Mouse (Mus musculus) embryonic stem cell, embryonic (primary cell): ENCODE measurements around the gene Tmprss13.

ENCODE experiments used
- CTCF ChIA-PET, 4 experiments: fragments of 300-600 bp in 2 of 4; fragments of 350-600 bp in 2 of 4; sonication (Branson Sonifier 250); formaldehyde crosslinking; loops; one replicate each; lab custom pipeline; 2022; ENCODE audit warnings: inconsistent platforms in 2 of 4; lab: Charles Lee
- POLR2A ChIA-PET, 4 experiments: fragments of 300-600 bp in 2 of 4; fragments of 350-600 bp in 2 of 4; sonication (Branson Sonifier 250); formaldehyde crosslinking; loops; one replicate each; lab custom pipeline; 2022; ENCODE audit warnings: antibody characterized with exemption in 4 of 4, inconsistent platforms in 1 of 4; lab: Charles Lee

Tmprss13 gene

DNA sequence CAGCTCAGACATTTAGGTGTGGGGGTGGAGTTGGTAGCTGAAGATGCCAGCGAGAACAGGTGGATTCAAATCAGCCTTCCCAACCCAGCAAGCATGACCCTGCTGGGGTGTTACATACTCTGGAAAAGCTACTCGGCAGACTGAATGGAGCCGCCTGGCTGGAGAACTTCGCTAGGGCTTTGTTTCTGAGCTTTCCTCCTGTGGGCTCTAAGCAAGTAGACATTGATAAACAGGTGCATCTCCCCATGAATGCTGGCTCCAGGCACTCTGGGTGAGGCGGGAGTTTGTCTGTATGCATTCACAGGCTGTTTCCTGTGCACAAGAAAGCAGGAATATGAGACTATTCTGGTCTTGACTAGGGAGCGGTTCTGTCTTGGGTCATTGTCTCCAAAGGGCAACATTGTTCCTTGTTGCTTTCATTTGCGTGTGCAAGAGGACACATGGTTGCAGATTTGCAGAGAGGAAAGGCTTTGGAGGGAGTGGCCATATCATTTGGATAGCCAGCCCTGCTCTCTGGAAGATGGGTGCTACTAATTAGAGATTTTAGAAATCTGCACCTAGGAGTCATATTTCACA lies 44.8 kb downstream of the Tmprss13 start:
- ChIA-PET CTCF (interaction anchor here in 3 of 4 experiments (0.5 to 1.2 kb wide), 4 partner anchors 14 to 49 kb away, joined by 3 to 6 read pairs (median 4); no protein-coding TSS in a partner anchor), POLR2A (interaction anchor here in 3 of 4 experiments (0.7 to 50.2 kb wide), 12 partner anchors 11 to 759 kb away, joined by 3 to 2905 read pairs (median 12); partner anchors contain the start of genes Ddx6 (in 1 of the 3), Fxyd2 (in 1 of the 3) and Fxyd6 (in 1 of the 3))

DNA sequence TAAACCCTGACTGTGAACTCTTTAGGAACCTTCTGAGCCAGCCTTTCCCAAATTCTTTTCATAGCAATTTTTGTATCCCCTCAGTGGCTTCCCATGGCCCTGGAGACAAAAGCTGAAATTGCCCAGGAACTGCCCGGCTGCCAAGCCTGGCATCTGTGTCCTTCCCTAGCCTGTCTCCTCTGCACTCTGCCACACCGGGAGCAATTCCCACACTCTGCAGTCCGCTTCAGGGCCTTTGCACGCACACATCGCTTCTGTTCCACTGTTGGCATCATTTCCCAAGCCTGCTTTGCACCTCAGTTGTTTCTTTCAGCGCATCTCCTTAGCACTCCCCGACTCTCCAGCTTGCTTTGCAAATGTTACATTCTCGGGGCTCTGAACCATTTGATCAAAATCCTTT lies 48.8 kb downstream of the Tmprss13 start:
- CTCF ChIA-PET: interaction anchor here in 1 of 4 experiments (1.0 kb wide), 1 partner anchor 16 kb away, joined by 3 read pairs; no protein-coding TSS in a partner anchor
- POLR2A ChIA-PET: interaction anchor here in 3 of 4 experiments (0.7 to 50.2 kb wide), 17 partner anchors 9 to 137 kb away, joined by 3 to 2905 read pairs (median 5); partner anchors contain the start of genes Fxyd2 (in 1 of the 3) and Fxyd6 (in 1 of the 3)

DNA sequence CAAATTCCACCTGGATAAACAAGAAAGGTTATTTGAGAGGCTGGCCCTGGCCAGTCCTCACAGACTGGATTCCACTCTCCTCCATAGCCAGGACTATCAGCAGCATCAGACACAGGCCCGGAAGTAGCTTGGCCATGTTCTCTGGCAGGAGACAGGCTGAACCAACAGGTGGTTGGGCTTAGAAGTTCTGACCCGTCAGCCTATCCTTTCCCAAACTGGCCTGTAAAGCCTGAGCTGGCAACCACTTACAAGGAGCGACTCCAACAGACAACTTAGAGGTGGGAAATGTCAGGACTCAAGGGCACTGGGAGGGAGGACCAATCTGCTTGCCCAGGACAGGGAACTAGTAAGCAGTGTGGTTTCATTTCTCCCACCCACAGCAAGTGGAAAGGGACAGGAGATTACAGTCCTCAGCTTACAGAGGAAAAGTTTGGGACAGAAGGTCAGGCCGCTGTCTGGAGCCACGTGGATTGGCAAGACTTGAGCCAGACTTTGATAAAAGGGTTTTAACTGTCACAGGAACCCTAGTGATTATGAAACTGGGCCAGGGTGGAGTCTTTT lies 49.5 kb downstream of the Tmprss13 start:
- POLR2A ChIA-PET: interaction anchor here in 3 of 4 experiments (0.6 to 50.2 kb wide), 13 partner anchors 9 to 37 kb away, joined by 3 to 2905 read pairs (median 9); partner anchors contain the start of genes Fxyd2 (in 1 of the 3) and Fxyd6 (in 1 of the 3)
- CTCF ChIA-PET: interaction anchor here in 1 of 4 experiments (1.0 to 1.6 kb wide), 2 partner anchors 16 to 20 kb away, joined by 3 to 9 read pairs; no protein-coding TSS in a partner anchor

DNA sequence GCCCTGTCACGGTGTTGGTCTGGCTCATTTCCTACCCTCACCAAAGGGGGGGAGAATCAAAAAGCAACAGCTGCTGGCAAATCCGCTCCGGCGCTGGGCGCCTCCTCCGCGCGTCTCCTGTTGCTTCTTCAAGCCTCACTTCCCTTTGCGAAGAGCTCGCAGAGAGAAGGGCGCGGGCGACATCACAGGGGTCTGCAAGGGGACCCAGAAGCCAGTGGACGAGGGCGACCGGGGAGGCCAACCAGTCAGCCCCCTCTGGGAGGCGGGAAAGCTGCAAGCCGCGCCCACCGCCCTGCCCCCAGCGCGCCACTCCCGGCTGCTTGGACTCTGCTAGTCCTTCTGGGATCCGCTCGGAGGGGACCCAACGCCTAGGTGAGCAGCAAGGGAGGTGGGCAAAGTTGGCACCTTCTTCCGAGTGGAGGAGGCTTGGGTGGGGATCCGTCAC lies 51.2 kb downstream of the Tmprss13 start, which contains the start of gene Fxyd6:
Fxyd6 (plus strand) TSS at position 69 of the 445 bp plus-strand sequence.
- CTCF ChIA-PET: interaction anchor here (0.6 to 2.0 kb wide), 15 partner anchors 8 to 490 kb away, joined by 3 to 9 read pairs (median 5); no protein-coding TSS in a partner anchor

DNA sequence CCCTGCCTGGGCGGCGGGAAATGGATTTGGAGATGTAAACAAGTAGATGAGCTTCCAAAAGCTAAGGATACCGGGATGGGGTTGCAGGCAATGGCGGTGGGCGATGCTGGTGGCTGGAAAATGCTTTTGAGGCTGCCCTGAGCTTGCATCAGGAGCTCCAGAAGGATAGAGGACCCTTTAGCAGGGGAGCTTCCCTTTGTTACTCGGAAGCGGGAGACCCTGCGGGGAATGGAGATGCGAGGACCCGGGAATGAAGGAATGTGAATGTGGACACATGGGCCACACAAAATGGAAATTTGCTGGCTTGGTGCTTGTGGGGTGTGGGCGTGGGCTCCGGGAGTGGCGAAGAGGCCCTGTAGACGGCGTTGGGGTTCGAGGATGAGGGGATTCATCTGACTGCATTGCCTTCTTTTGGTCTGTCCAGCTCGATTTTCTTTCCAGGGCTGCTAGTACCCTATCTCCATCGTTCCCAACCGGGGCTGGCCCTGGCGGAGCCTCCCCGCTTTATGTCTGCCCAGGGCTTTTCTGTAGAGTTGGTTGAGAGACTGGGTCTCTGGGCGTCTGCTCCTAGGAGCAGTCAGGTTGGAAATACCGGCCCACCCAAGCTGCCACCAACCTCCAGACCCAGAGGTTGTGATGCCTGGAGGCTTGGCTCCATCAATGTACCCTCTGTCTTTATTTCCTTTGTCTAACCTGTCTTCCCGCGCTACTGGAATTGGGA lies 51.9 kb downstream of the Tmprss13 start:
- ChIA-PET CTCF (interaction anchor here (0.6 to 2.0 kb wide), 13 partner anchors 8 to 490 kb away, joined by 3 to 8 read pairs (median 5); no protein-coding TSS in a partner anchor), POLR2A (interaction anchor here (0.6 to 50.2 kb wide), 28 partner anchors 6 to 71 kb away, joined by 3 to 2905 read pairs (median 6); partner anchors contain the start of genes Fxyd2 (in 1 of the 4) and Fxyd6 (in 1 of the 4))

More for the DNA sequence above, 51.2 kb downstream of the Tmprss13 start, which contains the start of gene Fxyd6:
- POLR2A ChIA-PET: interaction anchor here (0.5 to 50.2 kb wide), 32 partner anchors 7 to 891 kb away, joined by 3 to 2905 read pairs (median 5); partner anchors contain the start of genes Fxyd2 (in 1 of the 4), Fxyd6 (in 1 of the 4) and Mpzl3 (in 1 of the 4)

DNA sequence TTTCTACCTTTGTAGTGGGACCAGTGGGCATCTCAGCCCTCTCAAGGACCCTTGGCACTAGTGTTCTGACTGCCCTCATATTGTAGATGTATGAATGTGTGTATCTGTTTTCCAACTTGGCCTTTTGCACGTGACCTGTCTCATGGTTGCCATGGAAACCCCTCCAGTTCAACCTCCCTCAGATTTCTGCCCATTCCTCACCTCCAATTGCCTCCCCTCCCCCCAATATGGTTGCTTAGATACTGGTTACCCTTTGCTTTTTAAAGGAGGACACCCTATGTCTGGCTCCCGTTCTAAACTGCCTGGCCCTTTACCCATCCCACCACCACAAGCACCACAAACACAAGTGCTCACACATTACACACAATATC lies 52.4 kb downstream of the Tmprss13 start:
- ChIA-PET CTCF (interaction anchor here in 1 of 4 experiments (1.2 to 2.0 kb wide), 2 partner anchors 41 to 43 kb away, joined by 3 to 8 read pairs; no protein-coding TSS in a partner anchor), POLR2A (interaction anchor here in 3 of 4 experiments (1.2 to 50.2 kb wide), 9 partner anchors 6 to 49 kb away, joined by 4 to 2905 read pairs (median 119); partner anchors contain the start of genes Fxyd2 (in 1 of the 3) and Fxyd6 (in 1 of the 3))

DNA sequence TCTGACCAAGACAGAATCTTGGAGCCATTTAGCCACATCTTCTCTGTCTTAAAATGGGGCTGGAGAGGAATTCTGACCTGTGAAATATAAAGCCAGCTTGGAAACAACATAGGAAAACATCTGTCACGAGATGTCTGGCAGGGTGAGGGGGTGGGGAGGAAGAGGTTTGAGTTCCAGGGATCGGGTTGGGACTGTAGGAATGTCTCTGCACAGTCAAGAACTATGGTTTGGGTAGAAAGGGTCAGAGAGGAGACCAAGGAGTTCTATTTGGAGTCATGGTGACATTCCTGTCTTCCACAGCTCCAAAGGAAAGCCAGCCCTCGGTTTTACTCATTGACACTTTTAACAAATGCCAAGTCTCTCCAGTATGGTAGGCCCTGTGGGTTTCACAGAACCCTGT lies 55.0 kb downstream of the Tmprss13 start:
- CTCF ChIA-PET: interaction anchor here in 1 of 4 experiments (2.1 to 2.7 kb wide), 2 partner anchors 25 to 38 kb away, joined by 7 to 16 read pairs; no protein-coding TSS in a partner anchor
- POLR2A ChIA-PET: interaction anchor here in 3 of 4 experiments (0.9 to 50.2 kb wide), 23 partner anchors 8 to 74 kb away, joined by 3 to 2905 read pairs (median 6); partner anchors contain the start of gene Fxyd6 (in 2 of the 3)

DNA sequence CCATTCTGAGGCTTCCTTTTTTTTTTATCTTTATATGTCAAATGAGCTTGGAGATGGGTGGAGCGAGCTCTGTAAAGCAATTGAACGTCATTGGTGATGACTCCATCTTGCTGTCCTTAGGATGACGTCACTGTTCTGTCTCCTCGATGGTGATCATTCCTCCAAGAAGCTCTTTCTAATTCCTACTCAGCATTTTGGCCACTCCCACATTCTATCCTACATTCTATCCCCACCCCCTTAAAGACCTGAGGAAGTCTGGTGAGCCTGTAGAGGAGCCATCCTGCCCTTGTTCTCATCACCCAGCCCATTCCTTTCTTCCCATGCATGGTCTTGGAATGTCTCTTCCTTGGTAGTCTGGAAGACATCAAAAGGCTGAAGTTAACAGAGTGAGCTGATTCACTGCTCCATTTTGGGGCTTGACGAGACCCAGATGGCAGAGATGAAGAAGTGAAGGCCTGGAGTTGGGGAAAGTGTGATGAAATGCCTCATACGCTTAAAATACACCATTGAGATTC lies 56.1 kb downstream of the Tmprss13 start:
- CTCF ChIA-PET: interaction anchor here in 2 of 4 experiments (1.4 to 2.7 kb wide), 4 partner anchors 13 to 36 kb away, joined by 3 to 16 read pairs (median 6); no protein-coding TSS in a partner anchor
- POLR2A ChIA-PET: interaction anchor here (0.6 to 50.2 kb wide), 31 partner anchors 8 to 127 kb away, joined by 3 to 2905 read pairs (median 6); partner anchors contain the start of genes Fxyd6 (in 2 of the 4) and Tmprss13 (in 1 of the 4)

DNA sequence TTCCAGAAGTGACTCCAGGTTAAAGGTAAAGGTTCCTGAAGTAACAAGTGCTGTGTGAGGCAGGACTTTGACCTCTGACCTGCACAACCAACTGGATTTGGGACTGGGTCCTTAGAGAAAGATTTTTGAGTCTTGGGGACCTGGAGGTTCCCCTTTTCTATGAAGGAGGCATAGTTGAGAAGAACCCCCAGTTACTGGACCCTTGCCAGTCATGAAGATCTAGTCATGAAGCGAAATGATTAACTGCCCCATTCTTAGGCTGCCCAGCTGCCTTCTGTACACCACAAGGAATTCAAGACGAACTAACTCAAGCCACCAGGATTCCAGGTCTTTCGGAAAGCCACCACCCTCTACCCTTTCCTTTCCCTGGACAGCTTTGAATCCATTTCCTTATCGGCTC lies 57.5 kb downstream of the Tmprss13 start:
- ChIA-PET POLR2A (interaction anchor here in 3 of 4 experiments (0.6 to 50.2 kb wide), 9 partner anchors 11 to 27 kb away, joined by 3 to 2905 read pairs (median 7); partner anchors contain the start of gene Fxyd6 (in 2 of the 3)), CTCF (no interaction called here)

DNA sequence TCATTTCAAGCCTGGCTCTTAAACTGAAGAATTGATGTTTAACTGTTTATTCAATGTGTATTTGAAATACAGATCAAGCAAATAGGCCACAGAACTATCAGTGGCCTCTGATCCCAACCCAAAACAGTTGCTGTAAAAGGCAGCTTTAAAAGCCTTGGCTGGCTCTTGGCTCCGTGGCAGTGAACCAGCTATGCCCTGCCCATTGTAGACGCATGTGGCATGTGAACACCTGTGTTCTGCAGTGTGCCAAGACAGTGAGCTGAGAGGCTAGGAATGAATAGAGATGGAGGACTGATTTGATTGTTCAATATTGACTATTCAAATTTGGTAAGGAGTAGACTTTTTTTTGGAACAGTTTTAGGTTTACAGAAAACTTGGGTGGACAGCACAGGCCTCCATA lies 58.0 kb downstream of the Tmprss13 start:
- ChIA-PET CTCF (interaction anchor here in 1 of 4 experiments (0.6 kb wide), 1 partner anchor 74 kb away, joined by 10 read pairs; no protein-coding TSS in a partner anchor), POLR2A (interaction anchor here in 3 of 4 experiments (0.6 to 50.2 kb wide), 11 partner anchors 11 to 27 kb away, joined by 3 to 2905 read pairs (median 7); partner anchors contain the start of gene Fxyd6 (in 2 of the 3))

DNA sequence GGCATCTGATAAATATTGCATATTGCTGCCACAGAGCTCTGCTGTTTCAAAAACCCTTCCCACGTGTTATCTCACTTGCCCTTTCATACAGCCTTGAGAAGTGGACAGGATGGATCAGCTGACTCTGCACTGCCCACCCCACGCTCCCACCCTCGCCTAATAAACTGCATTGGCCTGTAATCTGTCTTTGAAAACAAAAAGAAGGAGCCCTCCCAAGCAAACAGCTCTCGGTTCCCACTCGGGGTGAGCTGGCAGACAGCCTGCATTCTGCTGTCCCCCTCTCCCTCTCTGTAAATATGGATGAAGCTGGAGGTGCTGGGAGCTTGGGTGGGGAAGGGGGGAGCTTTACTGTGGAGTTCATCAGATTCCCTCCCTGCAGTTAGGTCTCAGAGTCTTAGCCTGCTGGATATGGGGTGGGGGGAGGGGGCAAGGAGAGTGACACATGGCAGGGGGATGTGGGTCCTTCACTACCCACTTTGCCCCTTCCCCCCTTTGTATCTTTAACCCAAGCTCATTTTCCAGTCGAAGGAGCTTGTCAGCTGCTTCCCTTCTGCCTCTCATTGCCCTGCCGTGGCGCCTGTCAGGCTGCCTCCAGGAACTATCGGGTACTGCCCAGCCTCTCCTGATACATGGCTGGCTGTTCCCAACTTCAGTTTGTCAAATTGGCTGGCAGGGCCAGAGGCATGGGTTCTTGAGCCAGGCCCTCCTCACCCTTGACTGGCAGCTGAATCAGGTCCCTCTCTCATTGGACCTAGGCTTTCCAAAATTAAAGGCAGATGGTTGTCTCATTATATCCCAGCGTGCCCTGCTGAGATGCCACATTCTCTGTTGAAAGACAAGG lies 61.7 kb downstream of the Tmprss13 start:
- POLR2A ChIA-PET: interaction anchor here in 3 of 4 experiments (0.5 to 50.2 kb wide), 15 partner anchors 9 to 794 kb away, joined by 3 to 2905 read pairs (median 5); partner anchors contain the start of genes Fxyd6 (in 3 of the 3) and Fxyd2 (in 1 of the 3)
- CTCF ChIA-PET: interaction anchor here in 2 of 4 experiments (0.6 to 2.8 kb wide), 5 partner anchors 8 to 80 kb away, joined by 3 to 13 read pairs (median 3); partner anchors contain the start of gene Fxyd6 (in 1 of the 2)

DNA sequence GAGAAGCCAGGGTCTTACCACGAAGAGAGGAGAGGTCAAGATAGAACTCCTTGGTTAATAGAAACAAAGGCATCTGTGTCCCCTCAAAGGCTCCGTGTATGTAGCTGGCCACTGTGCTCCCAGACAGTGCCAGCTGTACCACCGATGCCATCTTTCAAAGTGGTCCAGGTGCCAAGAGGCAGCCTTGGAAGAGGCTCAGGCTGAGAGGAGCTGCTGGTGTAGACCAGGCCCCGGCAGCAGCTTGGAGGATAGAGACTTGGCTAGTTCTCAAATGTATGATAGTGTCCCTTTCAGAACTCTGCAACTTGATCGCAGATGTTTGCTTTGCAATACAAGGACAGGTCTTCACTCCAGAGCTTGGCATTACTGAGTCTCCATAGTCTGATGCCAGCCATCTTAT lies 63.4 kb downstream of the Tmprss13 start:
- ChIA-PET POLR2A (interaction anchor here in 3 of 4 experiments (0.7 to 50.2 kb wide), 13 partner anchors 8 to 82 kb away, joined by 3 to 2905 read pairs (median 10); partner anchors contain the start of genes Fxyd6 (in 2 of the 3) and Fxyd2 (in 1 of the 3)), CTCF (interaction anchor here in 1 of 4 experiments (1.3 to 2.1 kb wide), 2 partner anchors 30 to 33 kb away, joined by 5 read pairs; no protein-coding TSS in a partner anchor)

DNA sequence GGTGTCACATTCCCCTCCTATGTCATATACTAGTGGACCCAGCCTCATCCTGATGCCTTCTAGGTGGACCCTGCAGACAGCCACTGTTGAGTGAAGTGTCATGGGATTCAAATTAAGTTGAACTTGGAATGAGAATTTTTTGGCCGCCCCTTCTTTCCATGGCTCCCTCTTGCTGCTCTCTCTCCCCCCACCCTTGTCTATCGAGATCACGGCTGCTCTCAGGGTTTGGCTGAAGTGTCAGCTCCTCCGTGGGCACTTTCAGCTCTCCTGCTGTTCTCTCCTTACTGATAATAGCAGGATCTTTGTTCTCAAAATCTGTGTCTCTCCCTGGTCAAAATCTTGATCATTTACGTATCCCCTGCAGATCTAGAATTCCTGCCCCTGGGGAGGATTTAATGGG lies 63.9 kb downstream of the Tmprss13 start:
- ChIA-PET CTCF (interaction anchor here in 1 of 4 experiments (1.3 to 2.1 kb wide), 2 partner anchors 29 to 33 kb away, joined by 5 read pairs; no protein-coding TSS in a partner anchor), POLR2A (interaction anchor here in 3 of 4 experiments (0.7 to 50.2 kb wide), 11 partner anchors 8 to 82 kb away, joined by 3 to 2905 read pairs (median 11); partner anchors contain the start of genes Fxyd6 (in 2 of the 3) and Fxyd2 (in 1 of the 3))

DNA sequence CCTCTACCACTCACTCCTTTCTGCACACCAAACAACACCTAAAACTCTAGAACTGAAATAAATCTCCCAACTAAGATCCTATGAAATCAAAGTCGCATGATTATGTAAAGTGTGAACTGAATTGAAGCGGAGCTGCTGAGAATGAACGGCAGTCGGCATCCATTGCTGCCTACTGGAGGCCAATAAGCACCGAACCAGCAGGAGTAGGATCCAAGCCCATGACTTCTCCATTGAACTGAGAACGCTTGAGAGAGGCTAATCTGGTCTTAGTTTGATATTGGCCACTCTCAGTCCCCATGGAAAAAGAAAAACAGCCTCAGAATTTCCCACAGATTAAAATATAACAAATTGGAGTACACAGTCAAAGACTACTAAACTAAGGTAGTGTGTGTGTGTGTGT lies 65.0 kb downstream of the Tmprss13 start:
- ChIA-PET POLR2A (interaction anchor here in 3 of 4 experiments (0.8 to 50.2 kb wide), 7 partner anchors 10 to 74 kb away, joined by 3 to 2905 read pairs (median 21); partner anchors contain the start of genes Fxyd2 (in 1 of the 3) and Fxyd6 (in 1 of the 3)), CTCF (interaction anchor here in 1 of 4 experiments (2.1 kb wide), 1 partner anchor 32 kb away, joined by 5 read pairs; no protein-coding TSS in a partner anchor)

DNA sequence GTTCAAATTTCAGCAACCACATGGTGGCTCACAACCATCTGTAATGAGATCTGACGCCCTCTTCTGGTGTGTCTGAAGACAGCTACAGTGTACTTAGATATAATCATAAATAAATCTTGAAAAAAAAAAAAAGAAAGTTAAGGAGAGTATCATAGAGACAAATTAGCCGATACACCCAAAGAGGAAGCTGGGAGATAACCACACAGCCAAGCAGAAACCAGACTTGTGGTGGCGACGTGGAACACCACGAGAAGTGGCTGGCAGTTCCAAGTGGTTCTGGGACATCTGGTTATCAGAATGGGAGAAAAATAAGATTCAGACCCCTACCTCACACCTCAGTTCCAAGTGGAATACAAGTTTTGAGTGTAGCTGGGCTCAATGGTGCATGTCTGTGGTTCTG lies 67.8 kb downstream of the Tmprss13 start:
- POLR2A ChIA-PET: interaction anchor here in 3 of 4 experiments (0.8 to 50.2 kb wide), 13 partner anchors 8 to 344 kb away, joined by 3 to 2905 read pairs (median 4); partner anchors contain the start of genes Fxyd6 (in 2 of the 3) and Fxyd2 (in 1 of the 3)
- CTCF ChIA-PET: interaction anchor here (0.6 to 3.5 kb wide), 13 partner anchors 16 to 176 kb away, joined by 3 to 43 read pairs (median 5); partner anchors contain the start of gene Fxyd6 (in 1 of the 4)
